Mouse (Mus musculus): ENCODE results near the gene Ip6k3. TPM values are rescaled to one million over a fixed set of nuclear protein-coding genes. Genes with fewer than 3 reads are reported as not detected.

Ip6k3 gene
- polyA plus RNA-seq, 2 experiments = 0.47 to 0.76 TPM

DNA sequence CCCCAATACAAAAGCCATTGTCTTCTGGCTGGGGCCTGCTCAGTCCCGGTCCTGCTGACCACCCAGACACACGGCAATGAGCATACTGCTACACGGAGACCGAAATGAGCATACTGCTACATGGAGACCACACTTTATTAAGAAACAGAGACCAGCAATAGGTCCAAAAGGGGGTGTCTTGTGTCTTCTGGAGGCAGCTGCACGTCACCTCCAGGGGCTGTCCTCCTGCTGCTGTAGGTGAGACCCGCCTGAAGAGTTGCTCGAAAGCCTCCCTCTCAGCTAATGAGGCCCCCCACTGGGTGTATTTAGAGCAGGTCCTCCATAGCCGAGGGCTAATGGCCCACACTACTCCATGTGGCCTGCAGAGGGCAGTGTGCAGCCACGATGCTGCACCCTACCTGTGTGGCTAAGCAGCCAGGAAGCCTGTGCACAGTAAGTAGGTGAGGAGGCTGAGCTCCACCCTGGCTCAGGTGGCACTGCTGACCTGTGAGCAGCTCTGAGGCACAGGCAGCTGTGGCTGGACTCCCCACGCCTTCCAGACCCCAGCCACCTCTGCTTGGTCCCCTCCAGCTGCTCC is 22.1 kb upstream of the Ip6k3 start:
- ATAC-seq (ENCODE audit: low FRiP score, low read depth) (peak; percentile 48; the same call in 1 of the 2 replicates), DNase-seq (ENCODE audit: low spot score) (peak; percentile 66)
- no peaks in the 10 kb centered on the region for H3K27me3 ChIP-seq (ENCODE audit: control insufficient read depth, insufficient read depth, low read length)
- no peak for TF ChIP-seq POLR2A (IDR thresholded peaks at IDR 0.05; ENCODE audit: borderline replicate concordance, extremely low read depth, insufficient read depth, insufficient read length)
- peaks cover 53% of the 10 kb centered on the region for H3K36me3 ChIP-seq (ENCODE audit: control insufficient read depth, insufficient read depth, low read length)
- H3K4me3 ChIP-seq (replicated peaks; ENCODE audit: low read length) = no peak overlapping the region
- no peaks in the 10 kb centered on the region for H3K4me1 ChIP-seq (ENCODE audit: control insufficient read depth, insufficient read depth, low read length)
- WGBS = 31% methylated on average over 10 of the region's 10 CpGs
- H3K27ac ChIP-seq (replicated peaks; ENCODE audit: low read depth, low read length) = no peak overlapping the region
- H3K9ac ChIP-seq (ENCODE audit: low read depth, low read length, severe bottlenecking) = no peak overlapping the region
- no peaks in the 10 kb centered on the region for H3K9me3 ChIP-seq (ENCODE audit: control insufficient read depth, low read length)
- H3K4me2 ChIP-seq (replicated peaks; ENCODE audit: low read depth, low read length, severe bottlenecking) = no peak overlapping the region

DNA sequence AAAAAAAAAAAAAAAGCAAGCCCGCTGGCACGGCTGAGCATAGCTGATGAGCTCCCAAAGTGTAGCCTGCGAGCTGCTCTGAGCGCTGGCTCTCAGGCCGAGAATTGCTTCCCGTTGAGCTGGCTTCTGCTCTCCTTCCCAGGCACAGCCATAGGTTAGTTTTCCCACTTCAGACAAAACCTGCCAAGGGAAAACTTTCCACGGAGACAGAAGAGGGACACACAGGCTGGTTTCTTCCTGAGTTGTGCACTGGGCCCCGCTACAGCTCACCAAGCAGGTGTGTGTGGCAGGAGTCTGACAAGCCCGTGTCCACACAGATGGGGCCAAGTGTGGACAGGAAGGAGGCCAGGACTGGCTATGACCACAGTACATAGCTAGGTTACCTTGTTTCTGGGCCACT is 21.3 kb upstream of the Ip6k3 start:
- no peaks in the 10 kb centered on the region for H3K9me3 ChIP-seq (ENCODE audit: control insufficient read depth, low read length)
- no peak for TF ChIP-seq POLR2A (IDR thresholded peaks at IDR 0.05; ENCODE audit: borderline replicate concordance, extremely low read depth, insufficient read depth, insufficient read length)
- H3K27me3 ChIP-seq (ENCODE audit: control insufficient read depth, insufficient read depth, low read length) = no peaks in the 10 kb centered on the region
- H3K36me3 ChIP-seq (ENCODE audit: control insufficient read depth, insufficient read depth, low read length) = peaks cover 45% of the 10 kb centered on the region
- no peaks in the 10 kb centered on the region for H3K4me1 ChIP-seq (ENCODE audit: control insufficient read depth, insufficient read depth, low read length)
- no peak for ATAC-seq (ENCODE audit: low FRiP score, low read depth)
- no peak for DNase-seq (ENCODE audit: low spot score)
- WGBS = 80% methylated on average over 9 of the region's 9 CpGs
- H3K9ac ChIP-seq (ENCODE audit: low read depth, low read length, severe bottlenecking) = no peak overlapping the region
- H3K27ac ChIP-seq (replicated peaks; ENCODE audit: low read depth, low read length) = no peak overlapping the region
- no peak overlapping the region for H3K4me3 ChIP-seq (replicated peaks; ENCODE audit: low read length)
- no peak overlapping the region for H3K4me2 ChIP-seq (replicated peaks; ENCODE audit: low read depth, low read length, severe bottlenecking)

DNA sequence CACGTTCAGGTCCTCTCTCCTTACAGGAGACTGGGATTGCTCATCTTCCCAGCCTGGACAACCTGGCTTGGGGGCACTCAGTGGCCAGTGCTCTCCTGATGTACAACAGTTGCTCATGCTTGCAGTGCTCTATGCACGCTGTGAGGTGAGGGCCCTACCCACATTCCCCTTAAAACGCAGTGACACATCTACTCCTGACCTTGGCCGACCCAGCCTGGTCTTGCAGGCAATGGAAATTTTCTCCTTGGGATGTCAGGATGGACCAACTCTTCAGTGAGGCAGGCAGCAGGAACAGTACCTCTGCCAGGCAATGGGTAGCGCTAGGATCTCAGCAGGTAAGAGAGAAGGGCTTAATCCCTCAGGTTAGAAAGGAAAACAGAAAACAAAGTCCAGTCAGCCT is 19.5 kb upstream of the Ip6k3 start:
- Histone ChIP-seq H3K27me3 (ENCODE audit: control insufficient read depth, insufficient read depth, low read length) (no peaks in the 10 kb centered on the region), H3K4me3 (replicated peaks; ENCODE audit: low read length) (no peak overlapping the region), H3K27ac (replicated peaks; ENCODE audit: low read depth, low read length) (no peak overlapping the region), H3K4me2 (replicated peaks; ENCODE audit: low read depth, low read length, severe bottlenecking) (no peak overlapping the region), H3K4me1 (ENCODE audit: control insufficient read depth, insufficient read depth, low read length) (no peaks in the 10 kb centered on the region), H3K9me3 (ENCODE audit: control insufficient read depth, low read length) (no peaks in the 10 kb centered on the region), H3K36me3 (ENCODE audit: control insufficient read depth, insufficient read depth, low read length) (peaks cover 26% of the 10 kb centered on the region), H3K9ac (ENCODE audit: low read depth, low read length, severe bottlenecking) (no peak overlapping the region)
- no peak for TF ChIP-seq POLR2A (IDR thresholded peaks at IDR 0.05; ENCODE audit: borderline replicate concordance, extremely low read depth, insufficient read depth, insufficient read length)
- ATAC-seq (ENCODE audit: low FRiP score, low read depth) = no peak
- 57% methylated on average over 5 of the region's 5 CpGs for WGBS
- DNase-seq (ENCODE audit: low spot score) = no peak

DNA sequence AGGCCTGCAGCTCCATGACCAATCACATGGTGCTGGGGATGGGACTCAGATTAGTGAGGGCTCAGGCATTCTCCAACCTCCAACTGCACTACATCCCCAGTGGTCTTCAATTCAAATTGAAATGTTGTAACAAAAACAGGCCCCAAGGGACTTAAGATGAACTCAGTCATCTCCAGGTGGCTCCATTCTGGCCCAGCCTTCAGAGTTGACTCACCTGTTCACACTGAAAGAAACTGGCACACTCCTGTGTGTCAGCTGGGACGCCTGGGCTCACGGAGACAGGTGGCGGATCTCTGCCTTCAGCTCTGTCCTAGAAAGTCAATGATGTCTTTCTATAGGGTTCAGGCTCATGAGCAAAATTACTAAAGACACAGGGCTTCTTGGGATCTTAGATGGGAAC is 18.5 kb upstream of the Ip6k3 start:
- Histone ChIP-seq H3K27me3 (ENCODE audit: control insufficient read depth, insufficient read depth, low read length) (no peaks in the 10 kb centered on the region), H3K4me2 (replicated peaks; ENCODE audit: low read depth, low read length, severe bottlenecking) (no peak overlapping the region), H3K36me3 (ENCODE audit: control insufficient read depth, insufficient read depth, low read length) (peaks cover 16% of the 10 kb centered on the region), H3K27ac (replicated peaks; ENCODE audit: low read depth, low read length) (no peak overlapping the region), H3K9ac (ENCODE audit: low read depth, low read length, severe bottlenecking) (no peak overlapping the region), H3K9me3 (ENCODE audit: control insufficient read depth, low read length) (no peaks in the 10 kb centered on the region), H3K4me1 (ENCODE audit: control insufficient read depth, insufficient read depth, low read length) (no peaks in the 10 kb centered on the region), H3K4me3 (replicated peaks; ENCODE audit: low read length) (no peak overlapping the region)
- DNase-seq (ENCODE audit: low spot score) (no peak), ATAC-seq (ENCODE audit: low FRiP score, low read depth) (no peak)
- 87% methylated on average over 3 of the region's 3 CpGs for WGBS
- no peak for TF ChIP-seq POLR2A (IDR thresholded peaks at IDR 0.05; ENCODE audit: borderline replicate concordance, extremely low read depth, insufficient read depth, insufficient read length)

DNA sequence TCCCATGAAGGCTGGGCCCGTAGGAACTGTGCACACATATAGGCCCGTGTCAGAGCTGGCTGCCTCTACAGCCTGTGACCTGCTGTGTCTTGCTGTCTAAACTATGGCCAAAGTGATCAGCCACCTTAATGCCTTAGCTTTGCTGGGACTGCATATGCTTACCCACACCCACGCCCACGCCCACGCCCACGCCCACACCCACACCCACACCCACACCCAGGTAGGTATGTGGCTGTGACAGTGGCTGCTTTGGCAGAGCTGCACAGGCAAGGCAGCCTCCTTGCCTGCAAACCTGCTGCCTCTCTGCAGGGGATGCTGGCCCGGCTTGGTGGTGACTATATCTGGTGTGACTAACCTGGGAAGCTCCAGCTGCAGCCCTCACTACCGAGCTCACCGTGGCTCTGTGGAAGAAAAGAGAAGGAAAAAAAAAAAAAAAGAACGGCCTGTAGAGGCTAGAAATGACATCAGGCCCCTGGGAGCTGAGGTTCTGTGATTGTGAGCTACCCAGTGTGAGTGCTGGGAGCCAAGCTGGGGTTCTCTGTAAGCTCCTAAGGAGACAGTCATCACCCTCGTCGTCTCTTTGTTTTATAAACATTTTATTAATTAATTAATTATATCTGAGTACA is 16.2 kb upstream of the Ip6k3 start:
- DNase-seq (ENCODE audit: low spot score) (no peak), ATAC-seq (ENCODE audit: low FRiP score, low read depth) (no peak)
- Histone ChIP-seq H3K36me3 (ENCODE audit: control insufficient read depth, insufficient read depth, low read length) (no peaks in the 10 kb centered on the region), H3K4me2 (replicated peaks; ENCODE audit: low read depth, low read length, severe bottlenecking) (no peak overlapping the region), H3K4me3 (replicated peaks; ENCODE audit: low read length) (no peak overlapping the region), H3K4me1 (ENCODE audit: control insufficient read depth, insufficient read depth, low read length) (peaks cover 5% of the 10 kb centered on the region; the same call in 1 of the 2 replicates), H3K27me3 (ENCODE audit: control insufficient read depth, insufficient read depth, low read length) (no peaks in the 10 kb centered on the region), H3K27ac (replicated peaks; ENCODE audit: low read depth, low read length) (no peak overlapping the region), H3K9ac (ENCODE audit: low read depth, low read length, severe bottlenecking) (no peak overlapping the region), H3K9me3 (ENCODE audit: control insufficient read depth, low read length) (no peaks in the 10 kb centered on the region)
- TF ChIP-seq POLR2A (IDR thresholded peaks at IDR 0.05; ENCODE audit: borderline replicate concordance, extremely low read depth, insufficient read depth, insufficient read length) = no peak
- 82% methylated on average over 12 of the region's 12 CpGs for WGBS

Measured in limb, embryonic 14.5 days (tissue).